Mouse (Mus musculus) small intestine, adult 2 months (tissue): ENCODE results near the gene Slc22a27. TPM values are rescaled to one million over a fixed set of nuclear protein-coding genes. Genes with fewer than 3 reads are reported as not detected.
"Not testable (repeated sequence)": the region's sequence is repeated elsewhere in the genome, so short reads cannot be mapped to it uniquely, and the experiment has no call there.

Experiments used
- H3K27ac ChIP-seq: fragments of 200-500 bp; 2 replicates; pipeline ENCODE4 v1.5.1; 2012; ENCODE audit warnings: low read depth, low read length, control low read depth, inconsistent platforms; ENCODE audit not compliant: insufficient read depth
- H3K27me3 ChIP-seq: fragments of 200-500 bp; 2 replicates; pipeline ENCODE4 v1.6.1; 2012; ENCODE audit warnings: mild to moderate bottlenecking, moderate library complexity, low read length, inconsistent platforms; ENCODE audit not compliant: control insufficient read depth, insufficient read depth
- H3K36me3 ChIP-seq: fragments of 200-500 bp; 2 replicates; pipeline ENCODE4 v1.6.1; 2012; ENCODE audit warnings: mild to moderate bottlenecking, low read length, control low read depth, inconsistent platforms; ENCODE audit not compliant: control insufficient read depth, insufficient read depth
- H3K4me1 ChIP-seq: fragments of 200-500 bp; 2 replicates; pipeline ENCODE4 v1.6.1; 2012; ENCODE audit warnings: low read length, inconsistent platforms, mixed read lengths; ENCODE audit not compliant: control insufficient read depth, insufficient read depth, insufficient read length
- H3K4me3 ChIP-seq: fragments of 200-500 bp; 2 replicates; pipeline ENCODE4 v1.5.1; 2012; ENCODE audit warnings: low read depth, mild to moderate bottlenecking, control low read depth, inconsistent platforms, low read length, moderate library complexity
- CTCF ChIP-seq: fragments of 200-500 bp; IDR thresholded peaks from 2 replicates; pipeline ENCODE4 v1.5.1; 2012; ENCODE audit warnings: low read depth, mild to moderate bottlenecking, control low read depth, inconsistent platforms, low read length, moderate library complexity, mixed read lengths; ENCODE audit not compliant: insufficient replicate concordance, insufficient read length; ENCODE audit errors: extremely low read depth
- POLR2A ChIP-seq: fragments of 200-500 bp; IDR thresholded peaks from 2 replicates; pipeline ENCODE4 v1.6.1; 2012; ENCODE audit warnings: low read depth, mild to moderate bottlenecking, control low read depth, inconsistent platforms, low read length, moderate library complexity
- WGBS: fragments of 180-500 bp; shearing (Covaris S2); methylation state at CpG from one replicate; pipeline ENCODE4 v1.1.7; 2018; 5-methylcytosine and 5-hydroxymethylcytosine counted together
- polyA plus RNA-seq: library from polyadenylated mRNA; depleted of rRNA; stranded (reverse); fragments of >200 nt; gene quantifications from 2 replicates; pipeline ENCODE4 v1.2.3, GENCODE M21; 2012; rRNA removed

The Slc22a27 gene
- polyA plus RNA-seq, result not detected in 2 replicates

DNA sequence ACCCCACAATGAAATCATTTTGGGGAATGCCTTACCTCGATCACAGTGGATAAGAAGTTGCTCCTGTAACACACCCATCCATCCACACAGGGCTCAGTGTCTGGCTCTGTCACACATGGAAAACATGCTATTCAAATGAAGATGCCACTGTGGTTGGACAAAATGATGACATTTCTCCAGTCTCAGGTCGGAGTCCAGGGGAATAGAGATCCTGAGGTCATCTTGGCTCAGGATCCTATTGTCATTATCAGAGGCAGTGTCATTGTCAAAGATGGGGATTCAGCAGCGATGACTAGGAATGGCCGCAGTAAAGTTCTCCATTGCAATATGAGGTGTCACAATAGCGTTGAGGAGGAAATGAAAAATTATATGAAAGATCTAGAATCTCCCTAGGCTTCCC lies at the start of gene Slc22a27:
Slc22a27 (minus strand) TSS at position 101 of the 400 bp plus-strand sequence.
- not testable (repeated sequence) for H3K27me3 ChIP-seq, H3K4me3 ChIP-seq, H3K4me1 ChIP-seq, H3K27ac ChIP-seq, H3K36me3 ChIP-seq
- 66% methylated on average over 5 of the region's 5 CpGs for WGBS

DNA sequence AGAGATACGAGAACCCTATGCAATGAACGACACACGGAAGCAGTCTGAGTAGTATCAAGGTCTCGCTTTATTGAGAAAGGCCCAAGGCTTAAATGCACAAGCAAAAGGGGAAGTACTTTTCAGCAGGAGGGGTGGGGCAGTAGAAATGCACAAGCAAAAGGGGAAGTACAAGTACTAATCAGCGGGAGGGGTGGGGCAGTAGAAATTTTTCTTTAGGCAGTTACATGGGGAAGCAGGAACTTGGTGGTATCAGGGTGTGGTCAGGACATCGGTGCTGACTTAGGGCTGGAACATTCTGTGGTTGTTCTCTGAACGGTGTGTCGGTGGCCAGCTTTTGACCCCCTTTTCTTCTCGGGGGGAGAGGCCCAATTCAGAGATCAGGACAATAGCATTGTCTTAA lies 45.8 kb upstream of the Slc22a27 start:
- not testable (repeated sequence) for H3K4me1 ChIP-seq, H3K27me3 ChIP-seq, H3K36me3 ChIP-seq, H3K27ac ChIP-seq, H3K4me3 ChIP-seq
- 92% methylated on average over 9 of the region's 9 CpGs for WGBS

DNA sequence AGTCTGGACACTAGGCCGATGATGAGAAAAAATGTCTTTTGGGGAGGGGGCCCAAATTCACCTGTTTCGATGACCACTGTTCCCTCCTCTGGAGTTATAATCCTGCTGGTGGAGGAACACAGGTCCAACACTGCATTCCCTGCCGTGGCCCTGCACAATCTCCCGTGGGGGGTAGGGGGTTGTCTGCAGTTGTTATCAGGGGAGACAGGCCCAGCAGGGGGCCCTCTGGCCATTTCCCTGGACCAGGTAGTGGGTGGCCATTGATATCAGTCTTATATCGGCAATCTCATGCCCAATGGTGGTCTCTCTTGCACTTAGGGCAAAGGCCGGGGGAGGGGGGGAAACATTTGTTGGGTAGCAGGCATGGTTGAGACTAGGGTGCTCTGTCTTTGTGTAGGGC lies 43.3 kb upstream of the Slc22a27 start:
- H3K27ac ChIP-seq, H3K27me3 ChIP-seq, H3K36me3 ChIP-seq, H3K4me1 ChIP-seq, H3K4me3 ChIP-seq: not testable (repeated sequence)
- 92% methylated on average over 6 of the region's 6 CpGs for WGBS

DNA sequence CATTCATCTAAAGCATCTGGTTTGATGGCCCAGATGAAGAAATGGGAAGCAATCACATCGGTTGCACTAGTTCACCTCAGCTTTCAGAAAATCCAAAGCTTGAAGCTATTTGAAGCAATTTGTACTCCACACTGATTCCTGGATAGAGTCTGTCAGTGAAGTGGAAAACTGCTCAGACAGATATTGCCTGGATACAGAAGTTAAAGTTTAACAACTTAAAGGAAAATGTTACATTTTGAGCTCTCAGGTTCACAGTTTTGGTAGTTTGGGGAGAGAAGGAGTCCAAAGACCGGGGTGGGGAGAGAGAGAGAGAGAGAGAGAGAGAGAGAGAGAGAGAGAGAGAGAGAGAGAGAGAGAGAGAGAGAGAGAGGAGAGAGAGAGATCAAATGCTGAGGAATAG lies 2.9 kb upstream of the Slc22a27 start:
- Histone ChIP-seq H3K4me1 (no peaks in the 10 kb centered on the region), H3K36me3 (no peaks in the 10 kb centered on the region), H3K27me3 (no peaks in the 10 kb centered on the region), H3K27ac (no peak overlapping the region), H3K4me3 (no peak overlapping the region)
- WGBS, result 47% methylated on average over 2 of the region's 2 CpGs
- TF ChIP-seq CTCF (no peak), POLR2A (no peak)

DNA sequence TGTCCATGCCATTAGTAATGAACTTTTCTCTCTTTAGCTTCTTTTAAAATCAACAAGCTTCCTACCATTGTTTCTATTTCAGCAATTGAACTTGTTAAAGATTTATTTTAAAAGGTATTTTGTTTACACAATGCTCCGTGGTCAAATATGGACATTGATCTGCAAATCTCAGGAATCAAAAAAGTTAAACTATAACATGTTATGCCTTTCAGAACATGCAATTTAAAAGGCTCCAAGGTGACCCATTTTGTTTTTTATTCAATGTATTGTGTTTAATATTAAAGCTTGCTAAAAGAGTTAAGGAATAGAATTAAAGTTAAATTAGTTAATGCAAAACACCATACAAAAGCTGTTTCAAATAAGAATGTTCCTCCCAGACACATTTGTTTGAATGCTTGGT lies 723 bp upstream of the Slc22a27 start:
- H3K27me3 ChIP-seq, H3K36me3 ChIP-seq, H3K4me1 ChIP-seq, H3K27ac ChIP-seq, H3K4me3 ChIP-seq: not testable (repeated sequence)
- 21% methylated on average over 1 of the region's 1 CpGs for WGBS

DNA sequence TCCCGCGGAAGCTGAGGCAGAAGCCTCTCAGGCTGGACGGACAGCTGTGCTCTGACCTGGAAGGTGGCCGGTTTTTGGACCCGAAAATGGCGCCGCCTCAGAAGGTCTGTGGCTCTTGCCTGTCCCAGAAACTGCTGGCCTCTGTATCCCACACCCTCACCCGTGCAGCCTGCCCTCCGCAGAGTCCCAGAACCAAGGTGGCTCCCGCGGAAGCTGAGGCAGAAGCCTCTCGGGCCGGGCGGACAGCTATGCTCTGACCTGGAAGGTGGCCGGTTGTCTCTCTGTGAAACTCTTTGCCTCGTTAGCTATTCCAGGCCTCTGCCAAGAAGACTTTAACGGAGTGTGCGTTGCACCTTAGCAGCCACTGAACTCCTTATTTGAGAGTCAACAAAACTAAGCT lies 26.4 kb downstream of the Slc22a27 start:
- H3K36me3 ChIP-seq, H3K27me3 ChIP-seq, H3K4me1 ChIP-seq, H3K4me3 ChIP-seq, H3K27ac ChIP-seq: not testable (repeated sequence)
- WGBS, result 91% methylated on average over 18 of the region's 18 CpGs

DNA sequence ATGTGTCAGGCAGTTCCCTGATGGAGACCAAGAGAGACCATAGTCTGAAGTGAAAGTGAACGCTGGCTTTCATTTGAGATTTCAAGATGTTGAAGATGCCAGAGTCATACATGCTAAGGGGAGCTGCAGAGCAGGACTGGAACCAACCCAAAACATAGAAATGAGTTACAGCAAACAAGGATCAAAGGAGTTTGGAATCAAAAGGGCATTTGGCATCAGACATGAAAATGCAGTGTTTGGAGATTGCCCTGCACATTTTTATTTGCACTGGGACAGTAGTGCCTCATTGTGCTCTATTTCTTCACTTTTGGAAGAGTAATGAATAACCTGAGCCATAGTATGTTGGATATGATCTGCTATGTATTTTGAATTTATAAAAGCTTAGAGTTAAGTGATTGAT lies 89.2 kb downstream of the Slc22a27 start:
- Histone ChIP-seq H3K27ac (no peak overlapping the region), H3K27me3 (no peaks in the 10 kb centered on the region), H3K4me3 (no peak overlapping the region), H3K4me1 (no peaks in the 10 kb centered on the region), H3K36me3 (no peaks in the 10 kb centered on the region)
- no peak for TF ChIP-seq POLR2A
- TF ChIP-seq CTCF, result no peak
- 63% methylated on average over 1 of the region's 1 CpGs for WGBS

DNA sequence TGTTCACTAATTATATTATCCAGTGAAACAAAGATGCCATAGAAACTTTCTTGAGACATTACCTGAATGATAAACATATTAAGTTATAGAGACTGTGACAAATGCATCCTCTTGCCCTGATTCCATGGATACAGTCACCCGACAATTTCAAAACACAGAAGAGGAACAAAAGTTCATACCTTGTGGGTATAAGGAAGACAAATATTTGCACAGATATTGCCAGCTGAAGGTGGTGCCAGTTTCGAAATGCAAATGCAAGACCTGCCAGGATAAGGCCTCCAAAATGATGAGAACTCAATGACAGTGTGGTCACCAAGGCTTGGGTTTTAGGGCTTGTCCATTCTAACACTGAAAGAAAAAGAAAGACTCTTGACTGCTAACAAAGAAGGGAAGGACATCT lies 136.0 kb downstream of the Slc22a27 start:
- Histone ChIP-seq H3K27me3 (no peaks in the 10 kb centered on the region), H3K4me1 (no peaks in the 10 kb centered on the region), H3K4me3 (no peak overlapping the region), H3K36me3 (no peaks in the 10 kb centered on the region), H3K27ac (no peak overlapping the region)
- WGBS, result 30% methylated on average over 2 of the region's 2 CpGs
- TF ChIP-seq POLR2A (no peak), CTCF (no peak)

Other genes with a start within 250 kb of the Slc22a27 start
- not detected in 2 replicates for gene Slc22a26, start 163.4 kb downstream of the Slc22a27 start, polyA plus RNA-seq
- gene Slc22a28, start 166.0 kb upstream of the Slc22a27 start, polyA plus RNA-seq, result not detected in 2 replicates